Mouse (Mus musculus) small intestine, adult 2 months (tissue): ENCODE measurements around the gene Dync1i1.

Experiments
- CTCF ChIP-seq: fragments of 200-500 bp; IDR thresholded peaks from 2 replicates; pipeline ENCODE4 v1.5.1; 2012; ENCODE audit warnings: low read depth, mild to moderate bottlenecking, control low read depth, inconsistent platforms, low read length, moderate library complexity, mixed read lengths; ENCODE audit not compliant: insufficient replicate concordance, insufficient read length; ENCODE audit errors: extremely low read depth
- POLR2A ChIP-seq: fragments of 200-500 bp; IDR thresholded peaks from 2 replicates; pipeline ENCODE4 v1.6.1; 2012; ENCODE audit warnings: low read depth, mild to moderate bottlenecking, control low read depth, inconsistent platforms, low read length, moderate library complexity

GRCm38 (mm10) chr6:5855526-5855925, 130.1 kb downstream of the Dync1i1 start:
- TF ChIP-seq POLR2A: no peak
- no peak for TF ChIP-seq CTCF
